Mouse (Mus musculus) hindbrain, embryonic 16.5 days (tissue): ENCODE results near the gene Actr8. TPM values are rescaled to one million over a fixed set of nuclear protein-coding genes. Genes with fewer than 3 reads are reported as not detected.
A peak's percentile ranks its signal among the peaks of the same experiment; 100 is the strongest.

Experiments
- ATAC-seq: fragments of 200-750 bp; cut with Nextera tagmentation; 2 replicates; pipeline ENCODE4 v1.8.0; 2017; ENCODE audit warnings: moderate TSS enrichment, moderate library complexity
- H3K27ac ChIP-seq: fragments of 300-500 bp; sonication (generic); 2 replicates; pipeline ENCODE4 v1.5.1; 2014; ENCODE audit warnings: low read depth, mild to moderate bottlenecking, control low read depth, low read length, moderate library complexity
- H3K27me3 ChIP-seq: fragments of 300-500 bp; sonication (generic); replicated peaks from 2 replicates; pipeline ENCODE4 v1.6.1; 2014; ENCODE audit warnings: low read length; ENCODE audit not compliant: control insufficient read depth, insufficient read depth
- H3K36me3 ChIP-seq: fragments of 300-500 bp; sonication (generic); 2 replicates; pipeline ENCODE4 v1.6.1; 2014; ENCODE audit warnings: mild to moderate bottlenecking, low read length, moderate library complexity, mixed read lengths; ENCODE audit not compliant: control insufficient read depth, insufficient read depth
- H3K4me1 ChIP-seq: fragments of 300-500 bp; sonication (generic); 2 replicates; pipeline ENCODE4 v1.6.1; 2014; ENCODE audit warnings: low read depth, low read length; ENCODE audit not compliant: control insufficient read depth, insufficient read depth
- H3K4me2 ChIP-seq: fragments of 300-500 bp; sonication (generic); 2 replicates; pipeline ENCODE4 v1.6.1; 2014; ENCODE audit warnings: mild to moderate bottlenecking, low read length, control low read depth, moderate library complexity
- H3K4me3 ChIP-seq: fragments of 300-500 bp; sonication (generic); 2 replicates; pipeline ENCODE4 v1.5.1; 2014; ENCODE audit warnings: mild to moderate bottlenecking, low read length, control low read depth, moderate library complexity
- H3K9ac ChIP-seq: fragments of 300-500 bp; sonication (generic); 2 replicates; pipeline ENCODE4 v1.6.1; 2014; ENCODE audit warnings: low read depth, mild to moderate bottlenecking, control low read depth, low read length, moderate library complexity
- H3K9me3 ChIP-seq: fragments of 300-500 bp; sonication (generic); 2 replicates; pipeline ENCODE4 v1.6.1; 2014; ENCODE audit warnings: mild to moderate bottlenecking, low read length, moderate library complexity; ENCODE audit not compliant: control insufficient read depth
- WGBS: fragments of 180-500 bp; shearing (Covaris S2); extraction: QIAGEN DNeasy Blood & Tissue Kit; methylation state at CpG from one replicate; pipeline ENCODE4 v1.1.7; 2014; 5-methylcytosine and 5-hydroxymethylcytosine counted together
- polyA plus RNA-seq: library from polyadenylated mRNA; unstranded; fragments of >200 nt; fragmentation: Nextera tagmentation; extraction: Ambion mirVana; gene quantifications from 2 replicates; pipeline ENCODE4 v1.2.1, GENCODE M21; 2015

The Actr8 gene
- polyA plus RNA-seq, 1 experiment from 2014 or later, result 69.9 TPM

DNA sequence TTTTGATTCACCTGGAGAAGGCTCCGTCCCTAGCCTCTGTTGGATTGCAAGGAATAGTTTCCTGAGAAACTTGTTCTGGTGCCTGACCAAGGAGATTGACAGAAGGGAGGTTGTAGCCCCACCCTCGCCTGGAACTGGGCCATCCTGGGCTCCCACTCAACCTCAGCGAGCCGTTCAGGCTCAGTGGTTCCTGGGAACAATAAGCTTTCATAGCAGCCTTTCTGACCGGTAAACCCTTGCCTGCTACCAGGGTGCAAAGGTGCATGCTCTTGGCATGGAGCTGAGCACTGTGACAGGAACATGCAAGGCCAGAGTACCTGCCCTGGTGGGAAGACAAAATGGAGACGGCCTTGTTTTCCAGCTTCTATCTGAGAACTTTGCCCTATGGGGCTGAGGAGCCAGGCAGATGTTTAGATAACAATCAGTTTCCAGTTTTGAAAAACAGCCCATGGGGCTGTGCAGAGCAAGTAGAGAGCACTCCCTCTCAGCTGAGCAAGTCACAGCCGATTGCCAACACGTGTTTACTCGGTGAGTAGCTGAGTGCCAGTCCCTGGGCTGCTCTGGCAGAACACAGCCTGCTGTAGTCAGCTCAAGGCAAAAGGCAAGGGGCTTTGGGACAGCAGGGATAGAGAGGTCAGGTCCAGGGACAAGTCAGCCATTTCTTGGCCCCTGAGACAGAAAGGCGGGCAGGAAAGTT lies 31.9 kb downstream of the Actr8 start:
- ATAC-seq, result peak; percentile 27; the same call in 1 of the 2 replicates
- Histone ChIP-seq H3K9ac (no peak overlapping the region), H3K27ac (no peak overlapping the region), H3K9me3 (no peaks in the 10 kb centered on the region), H3K4me1 (peaks cover 10% of the 10 kb centered on the region), H3K4me2 (no peak overlapping the region), H3K27me3 (no peaks in the 10 kb centered on the region), H3K4me3 (no peak overlapping the region), H3K36me3 (no peaks in the 10 kb centered on the region)
- 58% methylated on average over 10 of the region's 10 CpGs for WGBS

DNA sequence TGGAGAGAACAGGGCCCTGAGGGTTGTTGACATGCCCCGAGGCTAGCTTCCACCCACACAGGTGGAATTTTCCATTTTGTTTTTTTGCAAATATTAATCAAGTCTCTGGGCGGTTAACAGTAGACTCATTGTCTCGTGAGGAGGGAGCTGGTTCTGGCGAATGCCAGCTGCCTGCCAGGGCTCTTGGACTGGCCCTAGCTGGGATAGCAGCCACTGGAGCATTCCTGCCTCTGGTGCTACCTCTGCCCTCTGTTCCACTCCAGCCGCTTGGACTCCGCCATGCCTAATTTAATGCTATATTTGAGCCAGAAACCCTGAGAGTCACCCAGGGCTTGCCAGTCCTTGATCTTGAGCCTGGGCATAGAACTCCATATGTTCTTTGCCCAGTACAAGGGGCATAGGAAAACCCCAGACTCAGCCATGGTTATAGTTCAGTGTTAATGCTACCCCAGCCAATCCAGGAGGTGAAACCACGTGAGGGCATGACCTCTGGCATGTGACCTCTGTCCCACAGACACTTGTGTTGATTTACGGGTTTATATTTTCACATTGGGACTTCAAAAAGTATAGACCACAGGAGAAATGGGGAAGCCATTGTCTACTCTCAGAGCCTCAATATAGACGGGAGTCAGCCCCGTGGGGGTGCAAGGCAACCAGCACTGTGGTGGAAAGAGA lies 33.9 kb downstream of the Actr8 start:
- 66% methylated on average over 10 of the region's 10 CpGs for WGBS
- 0 out of 2 replicates have a peak, but pooled peaks have one; percentile 44 for ATAC-seq

DNA sequence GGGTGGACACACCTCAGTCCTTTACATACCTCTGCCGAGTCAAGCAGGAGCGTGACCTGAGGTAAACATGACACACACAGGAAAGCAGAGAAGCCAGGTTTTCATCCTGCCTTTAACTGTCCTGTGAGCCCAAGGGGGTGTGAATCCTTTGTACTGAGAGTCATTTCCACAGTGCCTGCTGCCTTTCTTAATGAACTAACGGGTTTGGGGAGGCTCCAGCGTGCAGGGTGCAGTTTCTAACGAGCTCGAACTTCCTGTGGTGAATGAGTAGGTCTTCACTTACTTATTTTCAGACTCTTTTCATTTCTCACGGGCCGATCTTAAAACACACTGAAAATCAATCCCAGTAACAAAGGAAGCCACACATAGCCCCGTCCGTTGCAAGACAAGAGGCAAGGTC lies 36.4 kb downstream of the Actr8 start:
- Histone ChIP-seq H3K36me3 (no peaks in the 10 kb centered on the region), H3K4me2 (no peak overlapping the region), H3K4me3 (no peak overlapping the region), H3K4me1 (peaks cover 2% of the 10 kb centered on the region; the same call in 1 of the 2 replicates), H3K27ac (no peak overlapping the region), H3K27me3 (no peaks in the 10 kb centered on the region), H3K9ac (no peak overlapping the region), H3K9me3 (no peaks in the 10 kb centered on the region)
- no peak for ATAC-seq
- WGBS, result 70% methylated on average over 10 of the region's 10 CpGs

More for the DNA sequence above, 33.9 kb downstream of the Actr8 start:
- Histone ChIP-seq H3K4me2 (no peak overlapping the region), H3K27ac (no peak overlapping the region), H3K27me3 (no peaks in the 10 kb centered on the region), H3K4me1 (peaks cover 10% of the 10 kb centered on the region), H3K9ac (no peak overlapping the region), H3K4me3 (no peak overlapping the region), H3K9me3 (no peaks in the 10 kb centered on the region), H3K36me3 (no peaks in the 10 kb centered on the region)

DNA sequence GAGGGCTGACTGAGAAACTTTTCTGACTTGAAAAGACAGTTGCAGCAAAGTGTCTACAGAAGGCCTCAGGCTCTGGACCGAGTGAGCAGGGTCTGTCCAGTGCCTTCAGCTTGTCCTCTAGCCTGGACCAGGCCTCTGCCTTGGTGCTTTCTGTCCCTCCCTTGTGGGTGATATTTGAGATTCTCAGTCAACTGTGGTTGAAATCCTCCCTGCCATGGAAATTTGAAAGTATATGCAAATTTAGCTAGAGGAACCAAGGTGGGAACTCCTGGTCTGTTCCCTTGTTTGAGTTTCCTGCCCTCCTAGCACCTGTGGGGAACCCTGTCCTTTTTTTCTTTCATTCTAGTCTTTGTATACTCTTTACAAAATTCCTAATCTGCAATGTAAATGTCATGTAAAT lies 36.9 kb downstream of the Actr8 start:
- Histone ChIP-seq H3K27me3 (no peaks in the 10 kb centered on the region), H3K4me3 (no peak overlapping the region), H3K36me3 (no peaks in the 10 kb centered on the region), H3K9me3 (no peaks in the 10 kb centered on the region), H3K9ac (no peak overlapping the region), H3K4me2 (no peak overlapping the region), H3K27ac (no peak overlapping the region), H3K4me1 (peaks cover 1% of the 10 kb centered on the region; the same call in 1 of the 2 replicates)
- ATAC-seq, result no peak
- WGBS, result 72% methylated on average over 1 of the region's 1 CpGs

DNA sequence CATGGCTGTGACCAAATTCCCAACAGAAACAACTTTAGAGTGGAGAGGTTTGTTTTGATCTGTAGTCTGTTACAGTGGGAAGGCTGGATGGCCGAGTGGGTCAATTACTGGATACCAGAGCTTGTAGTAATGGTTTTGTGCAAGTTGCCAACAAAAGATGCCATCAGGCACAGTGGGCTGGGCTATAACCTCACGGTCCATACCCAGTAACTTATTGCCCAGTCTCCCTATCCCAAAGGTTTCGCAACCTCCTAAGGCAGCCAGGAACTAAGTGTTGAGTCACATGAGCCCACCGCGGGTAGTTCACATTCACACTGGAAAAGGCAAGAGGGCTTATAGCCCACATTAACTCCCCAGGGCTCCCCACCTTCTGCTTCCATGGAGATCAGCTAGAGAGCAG lies 38.5 kb downstream of the Actr8 start:
- no peak overlapping the region for H3K9ac ChIP-seq
- no peaks in the 10 kb centered on the region for H3K4me1 ChIP-seq
- no peak for ATAC-seq
- H3K9me3 ChIP-seq, result no peaks in the 10 kb centered on the region
- no peak overlapping the region for H3K27ac ChIP-seq
- WGBS, result 90% methylated on average over 5 of the region's 5 CpGs
- H3K4me3 ChIP-seq, result no peak overlapping the region
- no peaks in the 10 kb centered on the region for H3K36me3 ChIP-seq
- H3K4me2 ChIP-seq, result no peak overlapping the region
- no peaks in the 10 kb centered on the region for H3K27me3 ChIP-seq

DNA sequence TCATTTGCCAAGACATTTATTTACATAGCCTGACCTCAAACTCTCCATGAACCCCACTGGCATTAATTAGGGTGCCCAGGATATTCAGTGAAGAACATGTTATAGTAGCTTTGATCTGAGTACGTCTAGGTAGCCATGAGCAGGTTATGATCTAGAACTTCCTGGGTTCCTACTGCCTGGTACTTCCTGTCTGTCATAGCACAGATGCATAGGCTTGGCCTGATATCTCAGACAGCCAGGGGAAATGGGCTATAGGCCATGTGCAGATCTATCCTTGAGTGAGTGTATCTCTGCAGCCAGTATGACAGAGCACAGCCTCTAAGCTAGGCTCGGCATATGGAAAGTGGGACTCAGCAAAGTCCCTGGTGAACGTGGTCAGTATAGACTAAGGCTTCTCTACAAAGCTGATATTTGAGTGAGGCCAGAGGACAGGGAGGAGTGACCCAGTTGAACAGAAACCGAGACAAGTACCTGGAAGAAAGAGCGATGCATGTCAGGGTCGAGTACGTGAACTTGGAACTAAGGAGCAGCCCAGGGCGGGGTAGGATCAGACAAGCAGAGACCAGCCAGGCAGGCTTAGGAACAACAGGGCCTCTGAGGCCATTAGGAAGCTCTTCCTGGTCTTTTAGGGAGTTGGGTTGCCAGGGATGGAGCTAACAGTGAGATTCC lies 39.8 kb downstream of the Actr8 start:
- H3K9ac ChIP-seq, result no peak overlapping the region
- H3K9me3 ChIP-seq, result no peaks in the 10 kb centered on the region
- WGBS, result 91% methylated on average over 8 of the region's 8 CpGs
- H3K27me3 ChIP-seq, result no peaks in the 10 kb centered on the region
- H3K27ac ChIP-seq, result no peak overlapping the region
- H3K4me1 ChIP-seq, result no peaks in the 10 kb centered on the region
- ATAC-seq, result no peak
- no peak overlapping the region for H3K4me2 ChIP-seq
- H3K36me3 ChIP-seq, result no peaks in the 10 kb centered on the region
- no peak overlapping the region for H3K4me3 ChIP-seq

DNA sequence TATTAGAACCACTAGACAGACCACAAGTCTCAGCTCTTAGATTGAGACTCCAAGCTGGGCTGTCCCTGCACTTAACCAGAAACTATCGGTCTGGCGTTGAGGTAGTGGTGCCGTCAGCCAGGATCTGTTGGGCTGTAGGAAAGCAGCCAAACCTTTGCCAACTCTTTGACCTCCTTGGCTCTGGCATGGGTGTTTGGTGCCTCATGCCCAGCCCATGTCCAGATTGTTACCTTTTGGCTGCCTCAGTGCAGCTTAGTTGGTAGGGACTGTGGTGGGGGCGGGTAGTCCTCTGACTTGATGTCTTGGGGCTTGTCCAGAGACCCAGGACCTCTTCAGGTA lies 40.3 kb downstream of the Actr8 start:
- 89% methylated on average over 4 of the region's 4 CpGs for WGBS
- Histone ChIP-seq H3K4me3 (no peak overlapping the region), H3K4me1 (no peaks in the 10 kb centered on the region), H3K9ac (no peak overlapping the region), H3K36me3 (no peaks in the 10 kb centered on the region), H3K27ac (no peak overlapping the region), H3K4me2 (no peak overlapping the region), H3K9me3 (no peaks in the 10 kb centered on the region), H3K27me3 (no peaks in the 10 kb centered on the region)
- ATAC-seq, result no peak

DNA sequence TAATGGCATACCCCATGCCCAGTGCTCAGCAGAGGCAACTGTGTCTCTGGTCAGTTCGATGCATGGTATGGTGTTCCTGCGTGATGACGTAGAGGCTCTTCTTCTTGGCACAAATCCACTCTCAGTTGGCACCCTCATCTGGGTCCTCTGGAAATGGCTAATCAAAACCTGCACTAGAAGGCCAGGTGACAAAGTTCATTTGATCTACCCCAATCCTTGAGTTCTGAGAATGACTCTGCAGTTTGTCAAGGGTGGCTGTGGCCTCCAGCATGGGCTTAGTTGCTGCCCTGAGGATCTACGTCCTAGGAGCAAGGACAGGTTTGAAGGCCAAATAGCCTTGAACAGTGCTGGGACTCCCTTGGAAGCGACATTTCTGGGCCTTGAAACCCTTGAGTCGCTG lies 40.7 kb downstream of the Actr8 start:
- 85% methylated on average over 6 of the region's 6 CpGs for WGBS
- H3K27ac ChIP-seq, result no peak overlapping the region
- no peak overlapping the region for H3K9ac ChIP-seq
- H3K9me3 ChIP-seq, result no peaks in the 10 kb centered on the region
- H3K4me1 ChIP-seq, result no peaks in the 10 kb centered on the region
- no peak overlapping the region for H3K4me2 ChIP-seq
- ATAC-seq, result no peak
- no peak overlapping the region for H3K4me3 ChIP-seq
- no peaks in the 10 kb centered on the region for H3K36me3 ChIP-seq
- H3K27me3 ChIP-seq, result no peaks in the 10 kb centered on the region

DNA sequence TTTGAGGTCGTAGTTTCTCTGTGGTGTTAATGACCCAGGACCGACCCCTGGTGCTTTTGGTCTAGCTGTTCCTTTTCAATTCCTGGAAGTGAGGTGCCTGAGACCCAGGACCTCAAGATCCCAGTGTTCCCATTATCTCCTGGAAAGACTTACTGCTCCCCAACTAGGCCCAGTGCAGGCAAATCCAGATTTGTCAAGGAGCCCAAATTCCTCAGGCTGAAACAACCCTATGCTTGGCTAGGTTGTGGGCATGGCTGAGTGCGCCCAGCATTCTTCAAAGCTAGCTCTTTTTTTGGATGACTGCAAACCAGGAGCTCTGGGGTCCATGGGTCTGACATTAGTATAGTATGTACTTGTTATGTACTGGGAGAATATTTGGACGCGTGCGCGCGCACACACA lies 41.2 kb downstream of the Actr8 start:
- Histone ChIP-seq H3K36me3 (no peaks in the 10 kb centered on the region), H3K27ac (no peak overlapping the region), H3K27me3 (no peaks in the 10 kb centered on the region), H3K4me1 (no peaks in the 10 kb centered on the region), H3K4me3 (no peak overlapping the region), H3K9ac (no peak overlapping the region), H3K4me2 (no peak overlapping the region), H3K9me3 (no peaks in the 10 kb centered on the region)
- 92% methylated on average over 8 of the region's 8 CpGs for WGBS
- ATAC-seq, result no peak
